In the genomic region with DNA sequence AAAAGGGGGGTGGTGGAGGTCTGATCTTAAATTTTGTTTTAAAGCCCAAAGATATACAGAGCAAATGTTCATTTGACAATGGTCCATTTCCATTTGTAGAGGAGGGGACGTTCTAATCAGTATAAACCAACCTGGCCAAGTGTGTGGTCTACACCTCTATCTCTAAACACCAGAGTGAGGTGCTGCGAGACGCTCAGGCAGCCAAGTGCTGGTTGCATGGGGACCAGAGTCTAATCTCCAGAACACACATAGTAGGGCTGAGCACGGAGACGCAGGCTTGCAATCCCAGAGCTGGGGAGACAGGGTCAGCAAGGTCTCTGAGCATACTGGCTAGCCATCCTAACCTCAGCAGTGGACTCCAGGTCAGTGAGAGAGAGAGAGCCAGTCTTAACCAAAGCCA, we compare ENCODE assay signal across 28 mouse cellular contexts. TPM values are rescaled to one million over a fixed set of nuclear protein-coding genes. Genes with fewer than 3 reads are reported as not detected.
"Had no signal": no experiment of that assay in that cellular context is flagged by ENCODE, and none has a peak within 500 bp of the region (broad histone marks: within the 10 kb centered on the region; RNA-seq: fewer than 3 reads in every experiment).

No protein-coding gene starts in this region.

- DNase-seq: kidney, adult 2 months; kidney, postnatal 10 days; kidney, postnatal 36 days; liver; lung, adult 18-20 months; lung, postnatal 10 days; lung, postnatal 36 days; right cerebral cortex, adult 18-20 months; right cerebral cortex, postnatal 14 days; spleen, adult 18-20 months; thymus, adult 18-20 months; thymus, postnatal 36 days had no signal

- H3K27me3 ChIP-seq: lung, embryonic 15.5 days; midbrain, embryonic 15.5 days; neural tube, embryonic 12.5 days; neural tube, embryonic 15.5 days had no signal

- H3K9ac ChIP-seq: limb, embryonic 13.5 days; liver, embryonic 12.5 days; liver, embryonic 15.5 days; lung, embryonic 15.5 days; midbrain, embryonic 12.5 days; midbrain, embryonic 15.5 days; neural tube, embryonic 12.5 days; neural tube, embryonic 15.5 days had no signal

- H3K4me2 ChIP-seq: limb, embryonic 13.5 days; liver, embryonic 12.5 days; liver, embryonic 15.5 days; lung, embryonic 15.5 days; midbrain, embryonic 12.5 days; midbrain, embryonic 15.5 days; neural tube, embryonic 12.5 days; neural tube, embryonic 15.5 days had no signal

- H3K36me3 ChIP-seq: limb, embryonic 10.5 days; liver, embryonic 12.5 days; liver, embryonic 15.5 days; lung, embryonic 15.5 days had no signal

- H3K27ac ChIP-seq: limb, embryonic 10.5 days; limb, embryonic 13.5 days; liver, embryonic 12.5 days; liver, embryonic 15.5 days; lung, embryonic 15.5 days; midbrain, embryonic 12.5 days; midbrain, embryonic 15.5 days; neural tube, embryonic 12.5 days; neural tube, embryonic 15.5 days had no signal

- ATAC-seq: liver, embryonic 12.5 days; midbrain, embryonic 15.5 days had no signal

- H3K9me3 ChIP-seq: limb, embryonic 10.5 days; limb, embryonic 13.5 days; liver, embryonic 12.5 days; liver, embryonic 15.5 days; lung, embryonic 15.5 days; midbrain, embryonic 12.5 days; midbrain, embryonic 15.5 days; neural tube, embryonic 12.5 days; neural tube, embryonic 15.5 days had no signal

- H3K4me1 ChIP-seq: liver, embryonic 12.5 days; liver, embryonic 15.5 days; lung, embryonic 15.5 days had no signal

- H3K4me3 ChIP-seq: limb, embryonic 10.5 days; limb, embryonic 13.5 days; liver, embryonic 12.5 days; liver, embryonic 15.5 days; lung, embryonic 15.5 days; midbrain, embryonic 12.5 days; midbrain, embryonic 15.5 days; neural tube, embryonic 12.5 days; neural tube, embryonic 15.5 days had no signal

RNA-seq across cellular contexts. Expression of a gene that starts 47.5 kb away (rescaled TPM):
- total RNA-seq: layer of hippocampus, adult 8-10 months; layer of hippocampus, postnatal 14 days; left cerebral cortex, postnatal 25 days had no signal
- polyA plus RNA-seq: kidney, adult 2 months; kidney, embryonic 14.5 days; limb, embryonic 10.5 days; limb, embryonic 13.5 days; liver, embryonic 12.5 days; liver, embryonic 15.5 days; lung, embryonic 15.5 days; midbrain, embryonic 15.5 days; stomach, embryonic 16.5 days; testis, adult 2 months; urinary bladder, adult 2 months had no signal
